Mouse (Mus musculus) large intestine, adult 2 months (tissue): ENCODE measurements at regions not wholly inside any gene's neighbourhood (a gene's known extent, or its start where the extent isn't known, plus 50 kb on each side); places are given as distances from the start of the nearest gene placed in this dataset.

Experiments
- DNase-seq: peaks from one replicate; pipeline ENCODE4 v3.0.0-alpha.2; 2012; ENCODE audit warnings: low read depth, low spot score
- WGBS: fragments of 180-500 bp; shearing (Covaris S2); methylation state at CpG from one replicate; pipeline ENCODE4 v1.1.7; 2018; 5-methylcytosine and 5-hydroxymethylcytosine counted together

DNA sequence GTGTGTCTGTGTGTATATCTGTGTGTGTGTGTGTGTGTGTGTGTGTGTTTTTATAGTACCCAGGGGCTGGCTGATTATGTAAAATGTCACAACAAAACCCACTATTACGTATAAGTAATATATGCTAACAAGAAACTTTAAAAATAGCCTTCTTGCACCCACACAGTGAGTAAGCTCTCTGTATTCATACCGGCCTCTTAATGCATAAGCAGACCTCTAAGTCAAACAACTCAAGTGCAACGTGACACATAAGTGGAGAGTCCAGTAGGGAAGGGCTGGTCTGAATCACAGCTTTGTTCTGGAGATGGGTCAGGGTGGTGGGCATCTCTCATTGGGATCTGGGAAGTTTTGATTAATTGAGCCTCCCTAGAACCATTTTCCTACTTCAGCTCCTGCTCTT, 107.7 kb upstream of the Kdm8 start:
- WGBS, result 64% methylated on average over 3 of the region's 3 CpGs

DNA sequence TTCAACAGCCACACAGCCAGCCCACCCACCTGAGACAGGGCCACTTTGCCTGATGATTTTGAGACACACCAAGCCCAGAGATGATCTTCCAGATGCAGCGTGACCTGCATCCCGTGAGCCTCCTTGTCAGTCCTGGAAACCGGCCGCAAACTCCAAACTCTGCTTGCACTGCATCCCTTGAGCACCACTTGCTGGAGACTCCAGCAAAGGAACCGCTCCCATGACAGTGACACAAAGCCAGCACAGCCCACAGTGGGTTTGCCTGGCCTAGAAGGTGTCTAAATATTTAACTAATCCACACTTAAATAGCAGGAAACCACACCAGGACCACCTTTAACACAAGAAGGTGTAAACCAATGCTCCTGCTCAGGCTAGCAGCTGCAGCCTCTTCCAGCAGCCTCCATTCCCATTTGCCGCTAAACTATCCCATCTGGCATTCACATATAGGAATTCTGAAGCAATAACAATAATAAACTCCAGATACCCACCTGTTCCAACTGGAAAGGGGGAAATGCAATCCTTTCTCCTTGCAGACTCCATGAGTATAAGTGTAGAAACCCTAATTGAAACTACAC, 106.2 kb upstream of the Kdm8 start:
- 58% methylated on average over 6 of the region's 6 CpGs for WGBS
- DNase-seq, result no peak

More for the DNA sequence above, 107.7 kb upstream of the Kdm8 start:
- DNase-seq, result no peak

DNA sequence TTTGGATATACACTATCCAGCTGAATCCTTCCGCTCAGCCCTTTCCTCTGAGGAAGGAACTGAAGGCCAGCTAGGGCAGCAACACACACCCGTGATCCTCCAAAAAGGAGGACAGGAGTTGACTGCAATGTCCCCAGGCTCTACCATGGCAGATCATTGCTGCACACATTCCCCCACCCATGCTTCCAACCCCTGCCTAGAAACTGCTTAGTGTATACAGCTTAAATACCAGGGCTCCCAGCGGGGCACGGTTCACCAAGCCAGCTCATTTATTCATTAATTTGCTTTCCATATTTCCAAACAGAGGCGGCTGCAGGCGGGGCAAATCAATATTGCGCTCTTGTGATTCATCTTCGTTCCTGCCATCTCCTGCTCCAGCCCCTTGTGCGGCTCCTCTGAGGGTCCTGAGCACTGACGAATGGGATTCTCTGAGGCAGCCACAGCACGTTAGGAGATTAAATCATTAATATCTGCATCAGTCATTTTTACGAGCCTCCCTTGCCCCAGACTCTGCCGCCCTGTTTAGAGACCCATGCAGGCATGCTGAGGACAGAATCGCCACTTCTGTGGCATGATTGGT, 104.1 kb upstream of the Kdm8 start:
- DNase-seq, result no peak
- WGBS, result 56% methylated on average over 14 of the region's 14 CpGs

DNA sequence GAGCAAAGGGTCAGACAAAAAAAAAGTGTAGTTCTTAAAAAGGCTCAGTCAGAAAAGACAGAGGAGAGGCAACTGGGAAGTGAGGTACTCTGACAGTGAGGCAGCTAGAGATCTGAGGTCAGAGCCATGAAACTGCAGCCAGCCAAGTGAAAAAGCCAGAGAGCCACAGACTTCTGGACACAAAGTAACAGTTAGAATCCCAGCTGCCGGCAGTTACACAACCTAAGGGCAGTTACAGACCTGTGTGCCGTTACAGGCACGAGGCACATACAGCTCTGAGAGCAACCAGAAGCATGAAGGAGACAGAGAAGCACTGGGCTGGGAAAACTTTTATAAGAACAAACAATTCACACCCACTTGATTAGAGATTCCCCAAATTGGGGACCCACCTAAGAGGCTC, 94.9 kb upstream of the Kdm8 start:
- no peak for DNase-seq
- WGBS, result 39% methylated on average over 3 of the region's 3 CpGs

DNA sequence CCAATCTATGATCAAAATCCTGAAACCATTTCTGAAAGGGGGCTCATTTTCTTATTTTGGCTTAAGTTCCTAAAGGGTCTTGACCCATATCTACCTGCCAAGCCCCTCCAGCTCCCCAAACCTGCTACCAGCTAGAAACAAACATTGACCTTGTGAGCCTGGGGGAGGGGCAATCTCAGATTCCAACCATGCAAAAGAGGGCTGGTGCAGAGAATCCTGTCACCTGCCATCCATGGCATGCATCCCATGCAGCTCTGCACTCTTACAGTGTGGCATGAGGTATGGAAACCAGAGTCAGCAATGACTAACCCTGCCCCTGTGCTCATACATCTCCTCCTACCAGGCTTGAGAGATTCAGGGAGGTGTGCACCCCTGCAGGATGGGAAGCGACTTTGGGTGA, 90.3 kb upstream of the Kdm8 start:
- 86% methylated on average over 1 of the region's 1 CpGs for WGBS
- no peak for DNase-seq

DNA sequence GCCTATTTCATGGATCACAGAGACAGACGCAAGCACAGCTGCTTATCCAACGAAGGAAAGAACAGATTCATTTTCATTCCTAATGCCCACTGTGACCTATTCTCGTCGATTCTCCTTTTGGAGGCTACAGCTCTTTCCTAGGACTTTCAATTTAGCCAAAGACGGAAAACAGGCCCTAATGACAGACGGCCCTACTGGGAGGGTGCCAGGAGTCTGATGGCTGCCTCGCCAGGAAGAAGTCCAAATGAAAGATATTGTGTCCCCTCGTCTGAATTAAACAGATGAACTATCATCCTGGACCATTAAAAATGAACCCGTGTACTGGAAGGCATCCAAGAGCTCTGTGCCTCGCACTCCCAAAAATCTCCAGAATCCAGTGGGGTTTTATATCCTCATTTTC, 89.5 kb upstream of the Kdm8 start:
- WGBS, result 63% methylated on average over 10 of the region's 10 CpGs
- no peak for DNase-seq

DNA sequence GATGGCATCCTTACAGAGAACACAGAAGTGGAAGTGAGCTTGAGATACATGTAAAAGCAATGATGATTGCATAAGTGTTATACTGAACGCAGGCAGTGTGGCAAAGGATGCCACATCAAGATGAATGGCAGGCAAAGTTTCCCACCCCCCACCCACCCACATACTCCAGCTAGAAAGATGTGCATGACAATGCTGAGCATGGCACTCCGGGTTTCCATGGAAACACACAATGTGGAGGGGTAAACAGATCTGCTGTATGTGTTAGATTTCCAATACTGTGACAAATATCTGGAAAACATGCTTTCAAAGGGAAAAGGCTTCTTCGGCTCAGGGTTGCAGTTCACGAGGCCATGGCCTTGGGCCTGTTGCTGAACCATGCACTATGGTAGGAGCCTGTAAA, 86.5 kb upstream of the Kdm8 start:
- 85% methylated on average over 4 of the region's 4 CpGs for WGBS
- DNase-seq, result no peak

DNA sequence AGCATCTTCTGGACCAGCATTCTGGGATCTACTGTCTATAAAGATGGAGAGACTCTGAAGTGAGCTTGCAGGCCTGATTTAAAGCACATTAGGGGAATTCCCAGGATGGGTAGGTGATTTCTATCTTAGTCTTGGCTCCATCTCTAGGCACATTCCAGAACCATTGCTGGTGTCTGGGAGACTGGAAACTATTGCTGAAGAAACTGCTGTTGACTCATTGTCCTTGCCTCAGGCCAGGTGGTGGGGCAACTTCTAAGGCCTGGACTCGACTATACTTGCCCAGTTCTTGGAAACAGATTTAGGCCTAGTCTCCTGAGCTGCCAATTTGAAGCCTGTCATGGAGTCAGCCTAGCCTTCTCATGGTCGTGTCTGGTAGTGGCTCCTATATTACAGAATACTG, 61.5 kb upstream of the Kdm8 start:
- WGBS, result 54% methylated on average over 2 of the region's 2 CpGs
- DNase-seq, result no peak

DNA sequence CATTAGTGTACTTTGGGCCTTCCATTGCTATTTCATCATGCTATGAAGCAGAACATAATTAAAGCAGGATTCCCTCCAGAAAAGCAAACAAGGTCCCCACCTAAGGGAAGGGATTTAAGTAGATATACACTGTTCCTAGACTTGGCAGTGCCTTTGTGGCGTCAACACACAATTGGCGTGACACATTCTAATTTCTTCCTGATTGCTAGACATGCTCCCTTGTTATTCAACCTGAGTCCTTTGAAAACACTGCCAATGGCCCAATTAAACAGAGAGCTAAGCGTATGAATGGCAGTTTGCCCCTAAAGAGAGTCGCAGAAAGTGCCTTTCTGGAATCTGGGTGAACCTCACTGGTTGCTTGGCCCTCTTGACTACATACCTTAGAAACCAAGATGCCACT, 60.3 kb upstream of the Kdm8 start:
- no peak for DNase-seq
- WGBS, result 59% methylated on average over 4 of the region's 4 CpGs

DNA sequence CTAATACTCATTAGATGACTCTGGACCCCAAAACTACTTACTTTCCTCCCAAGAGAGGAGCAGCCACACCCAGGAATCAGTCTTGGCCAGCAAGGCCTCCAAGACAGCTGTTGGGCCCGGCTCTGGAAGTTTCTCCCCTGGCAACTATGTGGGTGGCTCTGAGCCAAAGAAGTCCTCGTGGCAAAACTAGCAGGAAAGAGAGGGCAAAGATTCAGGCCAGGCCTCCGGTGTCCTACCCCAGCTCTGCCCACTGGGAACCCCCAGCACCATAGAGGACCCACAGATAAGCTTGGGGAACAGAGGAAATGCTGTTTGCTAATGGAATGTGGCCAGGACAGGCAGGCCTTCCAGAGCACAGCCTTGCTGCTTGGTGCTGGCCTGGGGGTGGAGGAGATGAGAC, 51.9 kb upstream of the Kdm8 start:
- 10% methylated on average over 3 of the region's 3 CpGs for WGBS

DNA sequence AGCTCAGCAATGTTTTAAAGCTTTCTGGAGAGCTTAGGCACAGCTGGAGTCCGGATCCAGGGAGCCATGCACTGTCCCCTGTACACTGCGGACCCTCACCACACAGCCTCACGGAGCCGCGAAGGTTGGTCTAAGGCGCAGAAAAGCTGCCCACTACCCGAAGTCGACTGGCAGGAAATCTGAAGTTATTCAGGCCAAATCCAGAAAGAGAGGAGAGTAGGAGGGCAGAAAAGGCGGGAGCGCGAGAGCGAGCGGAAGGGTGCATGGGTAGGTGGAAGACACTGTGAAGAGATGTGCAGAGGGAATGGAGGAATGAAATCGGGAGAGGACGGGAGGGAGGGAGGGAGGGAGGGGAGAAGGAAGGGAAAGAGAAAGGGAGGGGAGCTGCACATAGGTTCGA, 51.2 kb upstream of the Kdm8 start:
- no peak for DNase-seq
- 4% methylated on average over 16 of the region's 16 CpGs for WGBS

More for the DNA sequence above, 51.9 kb upstream of the Kdm8 start:
- DNase-seq, result peak; percentile 7

DNA sequence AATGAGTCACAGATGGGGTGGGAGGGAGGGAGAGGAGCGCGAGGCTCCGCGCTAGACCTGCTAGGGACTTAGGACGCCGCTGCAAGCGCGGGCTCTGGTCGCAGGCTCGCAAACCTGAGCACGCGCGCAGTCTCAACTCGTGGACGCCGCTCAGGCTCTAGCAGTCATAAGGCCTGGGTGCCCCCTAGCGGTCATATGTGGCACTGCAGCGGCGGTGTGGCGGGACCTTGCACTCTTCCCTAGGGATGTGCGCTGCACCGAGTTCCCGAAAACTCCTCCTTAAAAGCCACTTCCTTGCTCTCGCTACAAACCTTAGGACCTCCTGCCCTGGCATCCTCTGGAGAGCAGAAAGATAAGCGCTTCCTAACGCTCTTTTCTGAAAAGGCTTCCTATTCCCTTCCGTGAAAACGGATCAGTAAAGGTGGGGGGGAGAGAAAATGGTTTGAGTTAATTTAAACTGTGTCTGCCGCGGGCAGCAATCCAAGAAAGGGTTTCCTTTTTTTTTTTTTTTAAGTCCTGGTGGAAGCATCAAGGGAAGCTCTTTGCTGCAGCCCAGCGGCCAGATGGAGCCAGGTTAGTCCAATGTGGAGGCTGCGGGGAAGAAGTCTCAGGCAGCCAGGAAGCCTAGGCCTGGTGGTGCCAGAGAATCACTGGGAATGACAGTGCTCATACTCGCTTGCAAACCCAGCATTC, 50.7 kb upstream of the Kdm8 start:
- 1% methylated on average over 33 of the region's 33 CpGs for WGBS
- DNase-seq, result peak; percentile 68
